Mouse (Mus musculus) olfactory bulb, adult 2 months (tissue): ENCODE measurements around the gene Tmem201. TPM values are rescaled to one million over a fixed set of nuclear protein-coding genes. Genes with fewer than 3 reads are reported as not detected.

Source experiments
- H3K27ac ChIP-seq: fragments of 200-500 bp; 2 replicates; pipeline ENCODE4 v1.5.1; 2012; ENCODE audit warnings: low read depth, low read length; ENCODE audit not compliant: insufficient read depth
- H3K4me1 ChIP-seq: fragments of 200-500 bp; 2 replicates; pipeline ENCODE4 v1.6.1; 2012; ENCODE audit warnings: low read length; ENCODE audit not compliant: control insufficient read depth, insufficient read depth
- H3K4me3 ChIP-seq: fragments of 200-500 bp; 2 replicates; pipeline ENCODE4 v1.5.1; 2012; ENCODE audit warnings: mild to moderate bottlenecking, low read depth, low read length, moderate library complexity; ENCODE audit not compliant: insufficient read depth
- CTCF ChIP-seq: fragments of 200-500 bp; IDR thresholded peaks from 2 replicates; pipeline ENCODE4 v1.5.1; 2012; ENCODE audit warnings: low read depth, mild to moderate bottlenecking, low read length, moderate library complexity; ENCODE audit not compliant: insufficient read depth
- POLR2A ChIP-seq: fragments of 200-500 bp; IDR thresholded peaks from 2 replicates; pipeline ENCODE4 v1.6.1; 2012; ENCODE audit warnings: mild to moderate bottlenecking, low read depth, low read length, moderate library complexity; ENCODE audit not compliant: insufficient read depth
- WGBS: fragments of 180-500 bp; shearing (Covaris S2); methylation state at CpG from one replicate; pipeline ENCODE4 v1.1.7; 2018; 5-methylcytosine and 5-hydroxymethylcytosine counted together
- polyA plus RNA-seq: library from polyadenylated mRNA; stranded (reverse); fragments of >200 nt; gene quantifications from 2 replicates; pipeline ENCODE4 v1.2.4, GENCODE M21; 2012; ENCODE audit warnings: low replicate concordance; ENCODE audit not compliant: missing spikeins, insufficient read depth, insufficient read length

Tmem201 gene
- not detected in 2 replicates for polyA plus RNA-seq

DNA sequence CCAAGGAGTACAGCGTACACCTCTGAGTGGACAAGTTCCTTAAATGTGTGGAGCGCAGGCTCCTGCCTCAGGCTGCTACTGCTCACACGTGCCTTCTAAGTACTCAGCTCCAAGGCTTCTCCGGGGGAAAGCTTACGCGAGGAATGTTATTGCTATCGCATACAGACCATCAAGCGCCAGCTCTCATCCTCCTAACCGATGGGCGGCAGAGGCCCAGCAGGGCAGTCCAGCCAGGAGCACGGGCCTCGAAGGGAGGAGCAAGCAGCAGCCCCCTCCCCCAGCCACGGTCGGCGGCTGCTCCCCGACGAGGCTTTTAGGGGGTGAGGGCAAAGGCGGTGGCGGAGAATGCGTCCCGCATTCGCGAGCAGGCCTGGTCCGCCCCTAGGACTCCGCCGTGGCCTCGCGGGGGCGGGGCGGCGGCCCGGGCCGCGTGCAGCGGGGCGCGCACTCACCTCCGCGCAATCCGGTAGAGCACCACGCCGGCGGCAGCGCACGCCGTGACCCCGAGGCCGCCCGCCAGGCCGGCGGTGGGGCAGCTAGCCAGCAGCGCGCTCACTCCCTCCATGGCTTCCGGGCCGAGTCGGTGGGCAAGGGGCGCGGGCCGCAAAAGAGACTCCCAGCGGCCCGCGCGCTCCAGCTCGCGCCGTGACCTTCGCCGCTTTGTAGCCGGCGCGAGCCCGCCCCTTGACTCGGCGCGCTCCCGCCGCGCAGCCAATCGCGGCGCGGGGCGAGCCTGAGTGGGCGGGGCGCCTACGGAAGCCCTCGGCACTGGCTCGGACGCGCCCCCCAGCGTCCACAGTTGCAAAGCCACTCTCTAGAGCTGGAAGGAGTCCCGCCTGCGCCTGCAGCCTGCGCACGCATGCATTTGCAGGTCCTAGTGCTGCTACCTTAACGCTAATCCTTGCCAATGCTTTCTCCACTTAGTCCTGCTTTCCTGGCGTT is at the start of gene Tmem201:
Tmem201 (minus strand) TSS at position 662 of the 942 bp plus-strand sequence.
- Histone ChIP-seq H3K4me1 (peaks cover 44% of the 10 kb centered on the region), H3K27ac (no peak within 1 kb of the TSS), H3K4me3 (peak within 1 kb of the TSS; percentile 71)
- WGBS = under 1% methylated on average over 97 of the region's 97 CpGs
- TF ChIP-seq POLR2A (peak; percentile 76), CTCF (peak; percentile 80)

DNA sequence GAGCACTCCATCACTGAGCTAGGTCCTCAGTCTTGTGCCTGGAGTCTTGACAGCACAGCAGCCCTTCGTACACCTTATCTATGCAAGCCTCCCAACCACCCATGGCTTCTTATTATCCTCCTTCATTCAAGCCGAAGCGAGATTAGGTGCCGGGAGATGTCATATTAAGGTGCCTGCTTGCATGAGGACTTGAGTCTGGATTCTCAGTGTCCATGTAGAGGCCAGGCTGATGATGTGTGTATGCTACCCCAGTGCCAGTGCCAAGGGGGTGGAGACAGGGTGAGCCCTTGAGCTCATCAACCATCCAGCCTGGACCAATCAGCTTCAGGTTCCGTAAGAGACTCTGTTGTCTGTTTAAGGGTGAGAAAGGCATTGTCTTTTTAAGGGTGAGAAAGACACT is 47.1 kb upstream of the Tmem201 start:
- no peak for TF ChIP-seq CTCF
- no peak for TF ChIP-seq POLR2A
- WGBS = 95% methylated on average over 5 of the region's 5 CpGs
- H3K4me3 ChIP-seq = no peak overlapping the region
- H3K27ac ChIP-seq = no peak overlapping the region
- peaks cover 14% of the 10 kb centered on the region for H3K4me1 ChIP-seq

DNA sequence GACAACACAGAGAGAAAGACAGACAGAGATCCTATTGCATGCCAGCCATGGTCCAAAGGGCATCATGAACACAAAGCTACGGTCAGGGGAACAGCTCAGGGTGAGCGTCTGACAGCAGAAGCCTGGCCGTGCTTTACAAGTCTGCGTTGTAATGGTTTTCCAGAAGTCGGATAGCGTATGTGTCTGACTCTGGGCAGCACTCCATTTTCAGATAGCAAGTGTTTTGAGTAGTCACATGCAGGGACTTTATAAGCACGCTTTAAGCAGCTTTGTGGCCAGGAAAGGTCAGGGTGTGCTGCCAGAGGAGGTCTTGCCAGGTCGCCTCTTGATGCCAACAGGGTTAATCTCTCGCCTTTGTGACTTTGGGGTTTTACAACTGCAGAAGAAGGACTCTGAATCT is 46.5 kb upstream of the Tmem201 start:
- Histone ChIP-seq H3K4me3 (no peak overlapping the region), H3K4me1 (peaks cover 11% of the 10 kb centered on the region), H3K27ac (no peak overlapping the region)
- 91% methylated on average over 9 of the region's 9 CpGs for WGBS
- TF ChIP-seq POLR2A = no peak

DNA sequence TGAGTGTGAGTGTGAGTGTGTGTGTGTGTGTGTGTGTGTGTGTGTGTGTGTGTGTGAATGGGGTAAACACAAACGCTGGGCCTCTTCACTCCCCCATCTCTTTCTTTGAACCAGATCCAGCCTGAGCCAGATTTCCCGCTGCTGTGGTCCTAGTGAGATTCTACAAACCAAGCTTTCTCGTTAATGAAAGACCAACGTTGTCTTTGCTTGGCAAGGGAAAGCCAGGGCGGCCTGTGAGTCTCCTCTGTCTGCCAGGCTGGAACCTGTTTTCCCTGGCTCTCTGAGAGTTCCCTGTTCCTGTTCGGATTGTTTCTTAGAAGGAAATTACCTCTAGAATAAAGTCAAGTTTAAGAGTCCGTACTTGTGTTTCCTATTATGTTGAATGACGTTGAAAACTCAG is 45.1 kb upstream of the Tmem201 start:
- TF ChIP-seq POLR2A (no peak), CTCF (no peak)
- H3K4me3 ChIP-seq = no peak overlapping the region
- H3K27ac ChIP-seq = no peak overlapping the region
- peaks cover 11% of the 10 kb centered on the region for H3K4me1 ChIP-seq
- WGBS = 53% methylated on average over 8 of the region's 8 CpGs

DNA sequence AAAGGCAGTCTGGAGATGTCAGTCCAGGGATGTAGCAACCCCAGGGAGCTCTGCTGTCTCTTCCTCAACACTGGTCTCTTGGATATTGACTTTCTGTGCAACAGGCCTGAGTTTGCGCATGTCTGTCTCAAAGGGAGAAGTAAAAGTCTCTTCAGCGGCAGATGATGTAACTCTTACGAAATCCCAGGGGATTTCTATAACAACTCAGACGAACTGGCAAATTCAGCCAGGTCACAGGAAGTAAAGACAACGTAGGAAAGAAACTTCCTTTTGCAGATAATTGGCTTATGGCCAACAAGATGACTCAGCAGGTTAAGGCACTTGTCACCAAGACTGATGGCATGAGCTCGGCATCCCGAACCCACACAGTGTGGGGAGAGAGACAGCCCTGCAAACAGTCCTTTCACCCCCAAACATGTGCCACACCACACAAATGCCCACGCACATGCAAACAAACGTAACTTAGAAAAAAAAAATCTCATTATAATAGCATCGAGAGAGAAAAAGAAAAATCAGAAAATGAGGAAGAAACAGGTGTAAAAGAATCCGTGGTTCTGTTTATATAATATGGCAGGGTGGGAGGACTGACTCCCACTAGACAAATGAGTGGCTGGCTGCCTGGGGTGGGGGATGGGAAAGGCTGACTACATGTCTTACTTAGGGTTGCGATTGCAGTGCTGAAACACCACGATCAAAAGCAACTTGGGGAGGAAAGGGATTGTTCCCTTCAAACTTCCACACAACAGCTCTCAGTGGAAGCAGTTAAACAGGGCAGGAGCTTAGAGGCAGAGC is 42.9 kb upstream of the Tmem201 start:
- WGBS = 65% methylated on average over 13 of the region's 13 CpGs
- H3K4me1 ChIP-seq = peaks cover 20% of the 10 kb centered on the region
- H3K4me3 ChIP-seq = no peak overlapping the region
- TF ChIP-seq POLR2A (no peak), CTCF (no peak)
- H3K27ac ChIP-seq = no peak overlapping the region

DNA sequence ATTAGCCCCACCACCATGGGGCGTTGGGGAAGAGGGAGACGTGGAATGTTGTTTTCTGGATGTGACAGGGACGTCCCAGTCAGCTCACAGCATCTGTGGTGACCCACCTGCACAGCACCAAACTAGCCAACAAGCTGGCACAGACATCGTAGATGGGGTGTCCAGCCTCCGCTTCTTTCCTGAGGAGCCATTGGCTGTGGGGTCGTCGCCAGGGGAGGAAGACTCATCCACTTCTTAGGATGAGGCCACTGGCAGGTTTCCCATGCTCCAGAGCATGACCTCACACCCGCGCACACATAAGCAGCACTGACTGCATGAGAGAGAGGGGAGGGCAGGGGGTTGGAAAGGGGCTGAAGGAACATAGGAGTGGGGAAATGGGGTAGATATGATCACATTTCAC is 42.1 kb upstream of the Tmem201 start:
- Histone ChIP-seq H3K4me1 (peaks cover 23% of the 10 kb centered on the region), H3K27ac (no peak overlapping the region), H3K4me3 (no peak overlapping the region)
- no peak for TF ChIP-seq CTCF
- no peak for TF ChIP-seq POLR2A
- 90% methylated on average over 9 of the region's 9 CpGs for WGBS

DNA sequence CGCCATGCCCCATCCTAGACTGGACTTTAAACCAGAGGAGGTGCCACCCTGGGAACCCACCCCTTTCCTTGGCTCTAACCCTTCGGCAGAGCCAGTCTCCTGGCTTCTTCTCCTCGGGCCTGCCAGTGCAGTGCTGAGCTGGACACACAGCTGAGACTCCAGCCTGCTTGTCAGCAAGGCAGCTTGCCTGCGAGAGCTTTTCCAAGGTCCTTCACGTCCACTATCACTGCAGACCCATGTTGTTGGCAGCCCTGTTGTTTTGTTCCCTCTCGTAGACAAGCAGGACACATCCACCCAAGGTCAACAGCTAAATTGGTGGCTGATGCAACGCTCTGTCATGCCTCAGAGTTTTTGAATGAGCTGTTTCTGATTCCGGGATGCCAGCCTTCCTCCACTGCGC is 39.3 kb upstream of the Tmem201 start:
- no peak overlapping the region for H3K27ac ChIP-seq
- 85% methylated on average over 9 of the region's 9 CpGs for WGBS
- TF ChIP-seq CTCF (no peak), POLR2A (no peak)
- peaks cover 17% of the 10 kb centered on the region for H3K4me1 ChIP-seq
- H3K4me3 ChIP-seq = no peak overlapping the region

DNA sequence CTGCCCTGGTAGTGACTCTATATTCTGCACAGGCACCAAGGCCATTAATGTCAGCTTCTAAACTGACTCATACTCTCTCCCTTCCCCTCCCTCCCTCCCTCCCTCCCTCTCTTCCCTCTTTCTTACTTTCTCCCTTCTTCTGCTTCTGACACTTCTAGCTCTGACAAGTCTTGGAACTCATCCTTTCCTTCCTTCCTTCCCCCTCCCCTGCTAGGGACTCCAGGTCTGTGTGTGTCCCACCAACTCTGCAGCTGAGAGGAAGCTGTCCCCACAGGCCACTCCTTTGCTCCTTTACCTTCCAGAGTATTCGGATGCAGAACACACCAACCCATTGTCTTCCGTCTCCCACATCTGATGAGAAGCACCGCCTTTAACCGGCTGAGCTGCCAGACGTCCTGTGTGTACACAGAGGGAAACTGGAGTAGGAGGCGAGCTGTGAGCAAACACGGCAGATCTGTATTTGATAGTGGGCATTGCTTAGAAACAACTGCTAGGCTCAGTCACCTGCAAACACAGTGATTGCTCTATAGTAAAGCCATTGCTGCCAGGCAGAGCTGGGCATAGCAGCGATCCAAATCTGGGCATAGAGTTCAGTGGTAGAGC is 38.0 kb upstream of the Tmem201 start:
- H3K4me1 ChIP-seq = peaks cover 17% of the 10 kb centered on the region
- no peak for TF ChIP-seq CTCF
- TF ChIP-seq POLR2A = no peak
- WGBS = 18% methylated on average over 8 of the region's 8 CpGs
- no peak overlapping the region for H3K4me3 ChIP-seq
- H3K27ac ChIP-seq = no peak overlapping the region

DNA sequence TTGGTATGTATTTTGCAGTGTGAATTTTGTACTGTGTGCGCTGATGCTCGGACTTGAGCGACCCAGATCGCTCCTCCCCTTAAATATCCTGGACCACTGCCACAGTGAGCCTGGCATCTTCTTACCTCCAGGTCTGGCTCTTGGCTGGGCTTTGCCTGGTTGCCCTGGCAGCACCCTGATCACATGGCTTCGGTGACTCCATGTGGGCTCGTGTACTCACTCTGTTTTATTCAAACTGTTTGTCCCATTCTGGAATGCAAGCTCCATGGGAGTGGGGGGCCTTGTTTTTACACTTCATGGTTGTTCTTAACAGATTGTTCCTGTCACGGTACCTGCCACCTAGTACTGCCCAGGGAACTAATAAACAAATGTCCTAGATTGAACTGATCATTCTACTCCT is 37.5 kb upstream of the Tmem201 start:
- peaks cover 15% of the 10 kb centered on the region for H3K4me1 ChIP-seq
- WGBS = 23% methylated on average over 7 of the region's 7 CpGs
- H3K4me3 ChIP-seq = no peak overlapping the region
- no peak for TF ChIP-seq POLR2A
- no peak for TF ChIP-seq CTCF
- peak overlapping the region; percentile 36 for H3K27ac ChIP-seq
